Mouse (Mus musculus) cortical plate, adult 2 months (tissue): ENCODE results near the gene Ddn.

ENCODE experiments used
- CTCF ChIP-seq: fragments of 200-500 bp; IDR thresholded peaks from 2 replicates; pipeline ENCODE4 v1.5.1; 2011; ENCODE audit warnings: mild to moderate bottlenecking, control low read depth, low read length; ENCODE audit not compliant: insufficient read depth; ENCODE audit errors: extremely low read depth
- POLR2A ChIP-seq: fragments of 200-500 bp; IDR thresholded peaks from 2 replicates; pipeline ENCODE4 v1.6.1; 2011; ENCODE audit warnings: mild to moderate bottlenecking, low read length, control low read depth; ENCODE audit not compliant: insufficient read depth; ENCODE audit errors: extremely low read depth

- TF ChIP-seq CTCF (no peak), POLR2A (no peak)
Observed at GRCm38 (mm10) chr15:98831684-98832035, 22.4 kb upstream of the Ddn start.
